Mouse (Mus musculus): ENCODE measurements at regions not wholly inside any gene's neighbourhood (a gene's known extent, or its start where the extent isn't known, plus 50 kb on each side); places are given as distances from the start of the nearest gene placed in this dataset.
A peak's percentile ranks its signal among the peaks of the same experiment; 100 is the strongest.

- H3K9me3 ChIP-seq (ENCODE audit: control insufficient read depth, low read length): no peaks in the 10 kb centered on the region
- no peak overlapping the region for H3K4me2 ChIP-seq (ENCODE audit: low read depth, low read length, severe bottlenecking)
- no peak overlapping the region; the same call in 1 of the 2 replicates for H3K9ac ChIP-seq (ENCODE audit: low read length)
- no peaks in the 10 kb centered on the region for H3K27me3 ChIP-seq (ENCODE audit: control insufficient read depth, insufficient read depth, low read length)
- no peak overlapping the region for H3K4me3 ChIP-seq (ENCODE audit: low read depth, low read length)
- DNase-seq (ENCODE audit: low spot score): peak; percentile 81
- H3K4me1 ChIP-seq (replicated peaks; ENCODE audit: control insufficient read depth, insufficient read depth, low read length): no peaks in the 10 kb centered on the region; the same call in 1 of the 2 replicates
- peak; percentile 58 for ATAC-seq (replicated peaks; ENCODE audit: low FRiP score)
- WGBS: 33% methylated on average over 9 of the region's 9 CpGs
- H3K36me3 ChIP-seq (ENCODE audit: control insufficient read depth, insufficient read depth, low read length): no peaks in the 10 kb centered on the region
- H3K27ac ChIP-seq (ENCODE audit: low read depth, low read length): no peak overlapping the region
Measured at GRCm38 (mm10) chr3:51121703-51122540, 102.3 kb upstream of the Noct start.

- 93% methylated on average over 1 of the region's 1 CpGs for WGBS
- Histone ChIP-seq H3K4me3 (ENCODE audit: low read depth, low read length) (no peak overlapping the region), H3K4me2 (ENCODE audit: low read depth, low read length, severe bottlenecking) (no peak overlapping the region), H3K36me3 (ENCODE audit: control insufficient read depth, insufficient read depth, low read length) (no peaks in the 10 kb centered on the region), H3K9me3 (ENCODE audit: control insufficient read depth, low read length) (no peaks in the 10 kb centered on the region), H3K27ac (ENCODE audit: low read depth, low read length) (no peak overlapping the region), H3K4me1 (replicated peaks; ENCODE audit: control insufficient read depth, insufficient read depth, low read length) (no peaks in the 10 kb centered on the region; the same call in 1 of the 2 replicates), H3K27me3 (ENCODE audit: control insufficient read depth, insufficient read depth, low read length) (no peaks in the 10 kb centered on the region), H3K9ac (ENCODE audit: low read length) (no peak overlapping the region)
- DNase-seq (ENCODE audit: low spot score): no peak
- ATAC-seq (replicated peaks; ENCODE audit: low FRiP score): no peak
Measured at GRCm38 (mm10) chr3:51122541-51122935, 101.7 kb upstream of the Noct start.

GRCm38 (mm10) chr3:51127875-51128274, 96.4 kb upstream of the Noct start:
- 72% methylated on average over 1 of the region's 1 CpGs for WGBS
- ATAC-seq (replicated peaks; ENCODE audit: low FRiP score): no peak

DNA sequence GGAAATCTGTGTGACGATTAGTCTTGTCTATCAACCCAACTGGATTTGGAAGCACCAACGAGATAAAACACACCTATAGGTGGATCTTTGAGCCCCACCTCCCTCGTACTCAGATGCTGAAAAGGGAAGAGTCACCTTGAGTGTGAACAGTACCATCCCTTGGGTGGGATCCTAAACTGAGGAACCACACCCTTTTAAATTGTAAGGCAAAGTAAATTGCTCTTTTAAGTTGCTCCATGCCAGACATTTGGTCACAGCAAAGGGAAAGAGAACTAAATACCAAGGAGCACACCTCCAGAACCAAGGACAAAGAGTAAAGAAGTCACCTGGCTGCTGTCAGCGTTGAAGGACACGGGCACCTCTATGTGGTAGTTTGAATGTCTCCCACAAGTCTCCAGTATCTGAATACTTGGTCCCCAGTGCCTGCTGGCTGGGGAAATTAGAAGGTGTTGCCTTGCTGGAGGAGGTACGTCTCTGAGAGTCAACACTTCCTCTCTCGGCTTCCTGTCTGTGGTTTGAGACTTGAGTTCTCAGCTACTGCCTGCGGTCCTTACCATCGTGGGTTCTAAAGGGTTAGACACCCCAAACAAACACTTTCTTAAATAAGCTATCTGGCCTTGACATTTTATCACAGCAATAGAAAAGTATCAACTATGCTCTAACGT, 95.6 kb upstream of the Noct start:
- H3K9me3 ChIP-seq (ENCODE audit: control insufficient read depth, low read length): no peaks in the 10 kb centered on the region
- no peak for DNase-seq (ENCODE audit: low spot score)
- no peaks in the 10 kb centered on the region for H3K36me3 ChIP-seq (ENCODE audit: control insufficient read depth, insufficient read depth, low read length)
- no peak overlapping the region for H3K4me3 ChIP-seq (ENCODE audit: low read depth, low read length)
- H3K4me1 ChIP-seq (replicated peaks; ENCODE audit: control insufficient read depth, insufficient read depth, low read length): no peaks in the 10 kb centered on the region; the same call in 1 of the 2 replicates
- no peak overlapping the region for H3K27ac ChIP-seq (ENCODE audit: low read depth, low read length)
- H3K4me2 ChIP-seq (ENCODE audit: low read depth, low read length, severe bottlenecking): no peak overlapping the region
- no peaks in the 10 kb centered on the region for H3K27me3 ChIP-seq (ENCODE audit: control insufficient read depth, insufficient read depth, low read length)
- WGBS: 91% methylated on average over 10 of the region's 10 CpGs
- H3K9ac ChIP-seq (ENCODE audit: low read length): no peak overlapping the region
- ATAC-seq (replicated peaks; ENCODE audit: low FRiP score): no peak

More at GRCm38 (mm10) chr3:51127875-51128274, 96.4 kb upstream of the Noct start:
- H3K4me1 ChIP-seq (replicated peaks; ENCODE audit: control insufficient read depth, insufficient read depth, low read length): no peaks in the 10 kb centered on the region; the same call in 1 of the 2 replicates
- no peak overlapping the region for H3K4me3 ChIP-seq (ENCODE audit: low read depth, low read length)
- H3K27me3 ChIP-seq (ENCODE audit: control insufficient read depth, insufficient read depth, low read length): no peaks in the 10 kb centered on the region
- no peak for DNase-seq (ENCODE audit: low spot score)
- no peak overlapping the region for H3K27ac ChIP-seq (ENCODE audit: low read depth, low read length)
- H3K9ac ChIP-seq (ENCODE audit: low read length): no peak overlapping the region
- H3K9me3 ChIP-seq (ENCODE audit: control insufficient read depth, low read length): no peaks in the 10 kb centered on the region
- H3K36me3 ChIP-seq (ENCODE audit: control insufficient read depth, insufficient read depth, low read length): no peaks in the 10 kb centered on the region
- no peak overlapping the region for H3K4me2 ChIP-seq (ENCODE audit: low read depth, low read length, severe bottlenecking)

GRCm38 (mm10) chr3:51130709-51131108, 93.5 kb upstream of the Noct start:
- WGBS: 87% methylated on average over 5 of the region's 5 CpGs
- ATAC-seq (replicated peaks; ENCODE audit: low FRiP score) (no peak), DNase-seq (ENCODE audit: low spot score) (no peak)
- Histone ChIP-seq H3K36me3 (ENCODE audit: control insufficient read depth, insufficient read depth, low read length) (no peaks in the 10 kb centered on the region), H3K4me1 (replicated peaks; ENCODE audit: control insufficient read depth, insufficient read depth, low read length) (no peaks in the 10 kb centered on the region; the same call in 1 of the 2 replicates), H3K27me3 (ENCODE audit: control insufficient read depth, insufficient read depth, low read length) (no peaks in the 10 kb centered on the region), H3K4me3 (ENCODE audit: low read depth, low read length) (no peak overlapping the region), H3K9me3 (ENCODE audit: control insufficient read depth, low read length) (no peaks in the 10 kb centered on the region), H3K4me2 (ENCODE audit: low read depth, low read length, severe bottlenecking) (no peak overlapping the region), H3K27ac (ENCODE audit: low read depth, low read length) (no peak overlapping the region), H3K9ac (ENCODE audit: low read length) (no peak overlapping the region)

- H3K4me3 ChIP-seq (ENCODE audit: low read depth, low read length): no peak overlapping the region
- no peaks in the 10 kb centered on the region for H3K27me3 ChIP-seq (ENCODE audit: control insufficient read depth, insufficient read depth, low read length)
- no peaks in the 10 kb centered on the region; the same call in 1 of the 2 replicates for H3K4me1 ChIP-seq (replicated peaks; ENCODE audit: control insufficient read depth, insufficient read depth, low read length)
- ATAC-seq (replicated peaks; ENCODE audit: low FRiP score) (no peak), DNase-seq (ENCODE audit: low spot score) (no peak)
- no peak overlapping the region for H3K4me2 ChIP-seq (ENCODE audit: low read depth, low read length, severe bottlenecking)
- H3K27ac ChIP-seq (ENCODE audit: low read depth, low read length): no peak overlapping the region
- H3K9ac ChIP-seq (ENCODE audit: low read length): no peak overlapping the region
- no peaks in the 10 kb centered on the region for H3K36me3 ChIP-seq (ENCODE audit: control insufficient read depth, insufficient read depth, low read length)
- WGBS: 77% methylated on average over 3 of the region's 3 CpGs
- H3K9me3 ChIP-seq (ENCODE audit: control insufficient read depth, low read length): no peaks in the 10 kb centered on the region
Measured at GRCm38 (mm10) chr3:51131341-51131740, 92.9 kb upstream of the Noct start.

DNA sequence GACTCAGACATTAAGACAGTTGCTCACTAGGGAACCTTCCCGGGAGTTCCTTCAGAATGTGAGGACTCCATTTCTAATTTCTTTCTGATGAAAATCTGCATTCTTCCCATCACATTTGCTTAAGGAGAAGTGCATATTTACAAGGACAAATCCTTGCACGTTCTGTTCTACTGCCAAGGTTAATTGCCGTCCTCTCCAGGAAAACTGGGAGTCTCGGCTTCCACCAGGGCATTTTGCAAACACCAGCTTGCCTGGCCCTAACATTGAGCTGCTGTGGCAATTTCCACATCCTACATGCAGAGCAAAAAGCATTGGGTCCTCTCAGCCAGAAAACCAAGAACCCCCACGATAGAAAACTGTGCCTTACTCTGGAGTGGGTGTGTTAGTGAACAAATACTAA, 91.5 kb upstream of the Noct start:
- no peak overlapping the region for H3K27ac ChIP-seq (ENCODE audit: low read depth, low read length)
- WGBS: 84% methylated on average over 5 of the region's 5 CpGs
- no peak for DNase-seq (ENCODE audit: low spot score)

GRCm38 (mm10) chr3:51135581-51135980, 88.7 kb upstream of the Noct start:
- DNase-seq (ENCODE audit: low spot score): no peak
- H3K36me3 ChIP-seq (ENCODE audit: control insufficient read depth, insufficient read depth, low read length): no peaks in the 10 kb centered on the region
- 71% methylated on average over 5 of the region's 5 CpGs for WGBS
- no peak overlapping the region for H3K4me2 ChIP-seq (ENCODE audit: low read depth, low read length, severe bottlenecking)
- H3K4me1 ChIP-seq (replicated peaks; ENCODE audit: control insufficient read depth, insufficient read depth, low read length): peaks cover 5% of the 10 kb centered on the region
- H3K27me3 ChIP-seq (ENCODE audit: control insufficient read depth, insufficient read depth, low read length): no peaks in the 10 kb centered on the region
- H3K9me3 ChIP-seq (ENCODE audit: control insufficient read depth, low read length): no peaks in the 10 kb centered on the region
- H3K27ac ChIP-seq (ENCODE audit: low read depth, low read length): no peak overlapping the region
- no peak for ATAC-seq (replicated peaks; ENCODE audit: low FRiP score)
- no peak overlapping the region for H3K4me3 ChIP-seq (ENCODE audit: low read depth, low read length)
- no peak overlapping the region for H3K9ac ChIP-seq (ENCODE audit: low read length)

More for the DNA sequence above, 91.5 kb upstream of the Noct start:
- no peak for ATAC-seq (replicated peaks; ENCODE audit: low FRiP score)
- Histone ChIP-seq H3K27me3 (ENCODE audit: control insufficient read depth, insufficient read depth, low read length) (no peaks in the 10 kb centered on the region), H3K4me2 (ENCODE audit: low read depth, low read length, severe bottlenecking) (no peak overlapping the region), H3K9me3 (ENCODE audit: control insufficient read depth, low read length) (no peaks in the 10 kb centered on the region), H3K36me3 (ENCODE audit: control insufficient read depth, insufficient read depth, low read length) (no peaks in the 10 kb centered on the region), H3K4me3 (ENCODE audit: low read depth, low read length) (no peak overlapping the region), H3K4me1 (replicated peaks; ENCODE audit: control insufficient read depth, insufficient read depth, low read length) (peaks cover 5% of the 10 kb centered on the region), H3K9ac (ENCODE audit: low read length) (no peak overlapping the region)
